Mouse (Mus musculus) erythroblast, embryonic 14.5 days (primary cell): ENCODE data around the gene Grin3b.

Experiments used
- GATA1 ChIP-seq: IDR thresholded peaks from 2 replicates; pipeline ENCODE4 v1.6.1; 2012; ENCODE audit warnings: low read length, inconsistent platforms, mixed read lengths
- TAL1 ChIP-seq: IDR thresholded peaks from 3 replicates; pipeline ENCODE4 v1.6.1; 2012; ENCODE audit warnings: low read length, inconsistent platforms, mixed read lengths

GRCm38 (mm10) chr10:80020191-80020590 lies 49.7 kb downstream of the Grin3b start:
- TF ChIP-seq GATA1: no peak
- no peak for TF ChIP-seq TAL1
